Mouse (Mus musculus): ENCODE results near the gene Eri3.

Gene Eri3

DNA sequence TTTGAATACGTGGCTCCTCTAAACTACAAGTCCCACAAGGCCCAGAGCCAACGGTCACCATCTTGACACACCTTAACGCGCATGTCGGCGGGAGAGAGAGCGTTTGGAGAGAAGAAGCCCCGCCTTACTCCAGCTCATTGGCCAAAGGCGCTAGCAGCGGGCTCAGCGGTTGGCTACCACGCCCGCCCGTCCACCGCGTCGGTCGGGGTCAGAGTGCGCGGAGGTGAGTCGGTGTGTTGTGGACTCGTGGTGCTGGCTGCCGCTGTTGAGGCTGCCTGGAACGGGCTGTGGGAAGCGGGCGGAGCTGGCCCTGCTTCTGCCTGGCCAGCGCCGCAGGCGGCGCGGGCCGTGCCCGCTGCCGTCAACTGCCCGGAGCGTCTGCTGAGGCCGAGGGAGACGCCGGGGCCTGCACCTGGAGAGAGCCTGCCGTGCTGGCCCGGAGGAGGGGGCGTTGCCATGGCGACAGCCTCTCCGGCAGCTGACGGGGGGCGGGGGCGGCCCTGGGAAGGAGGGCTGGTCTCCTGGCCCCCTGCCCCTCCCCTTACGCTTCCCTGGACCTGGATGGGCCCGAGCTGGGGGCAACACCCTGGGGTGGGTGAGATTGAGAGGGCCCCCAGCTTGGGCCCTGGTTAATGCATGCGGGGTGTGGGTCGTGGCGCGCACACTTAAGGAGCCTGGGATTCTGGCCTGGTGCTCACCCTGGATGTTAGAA is at the start of gene Eri3:
Eri3 (plus strand) TSS at position 226 of the 712 bp plus-strand sequence.
- POLR2A ChIA-PET, result interaction anchor here in 3 of 4 experiments (0.6 to 3.4 kb wide), 62 partner anchors 8 to 887 kb away, joined by 3 to 15 read pairs (median 4); partner anchors contain the start of genes Armh1 (in 1 of the 3), Cdc20 (in 1 of the 3), Dmap1 (in 1 of the 3) and Prdx1 (in 1 of the 3)
- CTCF ChIA-PET, result interaction anchor here in 2 of 4 experiments (0.6 to 3.3 kb wide), 9 partner anchors 22 to 288 kb away, joined by 3 to 11 read pairs (median 3); no protein-coding TSS in a partner anchor

DNA sequence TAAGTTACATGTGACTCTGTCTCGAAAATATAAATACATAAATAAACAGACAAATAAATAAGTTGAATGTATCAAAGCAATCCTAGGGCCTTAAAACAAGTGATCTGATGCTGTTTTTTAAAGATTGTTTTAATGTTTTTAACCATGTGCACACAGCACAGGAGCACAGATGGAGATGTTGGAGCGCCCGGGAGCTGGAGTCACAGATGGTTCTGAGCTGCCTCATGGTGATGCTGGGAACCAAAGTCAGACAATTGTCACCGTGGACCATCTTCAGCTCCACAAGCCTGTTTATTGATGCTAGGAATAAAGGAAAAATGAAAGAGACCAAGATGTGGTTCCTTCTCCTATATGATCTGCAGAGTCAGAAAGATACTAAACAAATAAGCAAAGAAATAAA is 31.9 kb upstream of the Eri3 start:
- ChIA-PET CTCF (interaction anchor here in 3 of 4 experiments (0.5 to 2.0 kb wide), 5 partner anchors 10 to 249 kb away, joined by 3 to 11 read pairs (median 3); no protein-coding TSS in a partner anchor), POLR2A (no interaction called here)

DNA sequence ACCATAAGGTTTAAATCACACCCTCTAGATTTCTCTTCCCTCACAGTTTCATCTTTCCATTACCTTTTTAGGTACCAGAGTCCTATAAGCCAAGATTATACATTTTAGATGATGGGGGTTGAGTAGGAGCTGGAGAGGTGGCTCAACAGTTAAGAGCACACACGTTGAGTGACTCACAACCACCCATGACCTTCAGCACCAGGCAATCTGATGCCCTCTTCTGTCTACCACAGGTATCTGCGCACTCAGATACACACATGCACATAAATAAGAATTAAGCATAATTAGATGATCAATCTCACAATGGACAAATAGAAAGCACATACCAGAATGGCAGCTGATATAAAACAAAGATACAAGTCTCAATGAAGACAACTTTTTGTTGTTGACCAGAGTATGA is 28.8 kb upstream of the Eri3 start:
- ChIA-PET CTCF (interaction anchor here in 2 of 4 experiments (0.6 to 1.1 kb wide), 2 partner anchors 70 to 197 kb away, joined by 5 to 7 read pairs; no protein-coding TSS in a partner anchor), POLR2A (no interaction called here)

DNA sequence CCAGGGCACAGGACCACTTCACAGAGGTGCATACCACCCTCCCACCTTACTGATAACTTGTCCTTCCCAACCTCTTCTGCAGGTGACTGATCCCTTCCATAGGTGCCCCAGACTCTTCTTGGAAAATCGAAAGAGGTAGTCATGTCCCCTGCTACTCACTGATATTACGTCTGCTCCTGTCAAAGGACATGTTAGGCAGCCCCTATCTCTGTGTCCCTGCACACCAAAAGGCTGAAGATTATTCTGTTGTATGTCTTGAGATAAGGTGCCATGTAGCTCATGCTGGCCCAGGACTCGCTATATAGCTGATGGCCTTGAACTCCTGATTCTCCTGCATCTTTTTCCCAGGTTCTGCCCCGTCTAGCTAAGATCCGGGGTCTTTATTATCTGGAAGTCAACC is 24.2 kb upstream of the Eri3 start:
- ChIA-PET CTCF (interaction anchor here in 2 of 4 experiments (0.6 to 2.5 kb wide), 3 partner anchors 110 to 220 kb away, joined by 3 to 19 read pairs (median 3); no protein-coding TSS in a partner anchor), POLR2A (interaction anchor here in 3 of 4 experiments (0.7 to 1.5 kb wide), 3 partner anchors 9 to 256 kb away, joined by 3 to 4 read pairs (median 3); no protein-coding TSS in a partner anchor)

DNA sequence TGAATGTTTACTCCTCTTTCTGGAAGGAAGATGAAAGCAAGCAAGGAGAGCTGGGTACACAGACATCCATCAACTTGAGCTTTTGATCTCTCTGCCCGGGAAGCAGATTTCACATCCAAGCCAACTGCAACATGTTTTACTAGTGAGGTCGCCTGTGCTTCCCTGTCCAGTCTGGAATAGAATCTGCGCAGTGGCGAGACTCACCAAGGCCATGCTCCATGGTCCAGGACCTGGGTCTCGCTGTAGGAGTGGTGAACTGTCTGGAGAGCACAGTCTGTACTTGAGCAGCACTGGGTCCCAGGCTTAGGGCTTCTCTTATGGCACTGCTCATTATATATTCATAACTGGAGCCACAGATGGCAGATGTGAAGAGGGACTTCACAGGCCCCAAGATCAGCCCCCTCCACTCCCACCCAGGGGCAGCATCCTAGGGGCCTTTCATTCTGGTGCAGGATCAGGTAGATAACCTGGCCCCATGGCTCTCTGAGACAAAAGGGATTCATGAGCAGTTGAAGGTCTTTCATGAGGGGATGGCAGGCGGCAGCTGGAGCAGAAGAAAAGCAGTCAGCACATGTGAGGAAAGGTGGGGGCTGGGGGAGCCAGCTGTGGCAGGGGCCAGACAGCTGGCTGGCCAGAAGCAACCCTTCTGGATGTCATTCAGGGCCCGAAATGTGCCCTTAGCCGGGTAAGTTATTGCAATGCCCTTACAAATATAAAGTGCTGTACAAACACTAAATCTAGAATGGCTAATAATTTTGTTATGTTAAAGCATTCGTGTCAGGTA is 22.9 kb upstream of the Eri3 start:
- POLR2A ChIA-PET, result interaction anchor here in 2 of 4 experiments (1.1 to 1.5 kb wide), 6 partner anchors 8 to 257 kb away, joined by 3 to 5 read pairs (median 4); partner anchors contain the start of gene Eri3 (in 1 of the 2)
- CTCF ChIA-PET, result interaction anchor here (0.6 to 2.6 kb wide), 18 partner anchors 8 to 297 kb away, joined by 3 to 22 read pairs (median 5); no protein-coding TSS in a partner anchor

DNA sequence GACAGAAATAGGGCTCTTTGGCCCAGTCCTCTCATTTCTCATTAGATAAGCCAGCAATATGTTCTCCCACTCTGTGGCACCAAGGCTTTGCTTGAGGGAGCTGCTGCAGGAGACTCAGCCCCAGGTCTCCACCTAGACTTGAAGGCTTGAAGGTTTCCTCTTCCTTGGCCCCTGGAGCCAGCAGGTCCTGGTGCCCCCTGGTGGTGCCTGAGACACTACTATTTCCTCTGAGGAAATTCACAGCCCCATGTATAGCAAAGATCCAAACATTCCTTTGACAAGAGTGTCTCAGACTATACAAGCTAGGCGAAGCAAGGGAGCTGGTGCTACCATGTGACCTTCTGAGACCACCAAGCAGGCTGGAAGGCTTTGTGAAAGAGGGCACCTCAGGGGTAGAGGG is 22.2 kb upstream of the Eri3 start:
- ChIA-PET POLR2A (interaction anchor here in 3 of 4 experiments (0.6 to 1.4 kb wide), 7 partner anchors 22 to 276 kb away, joined by 3 to 9 read pairs (median 3); partner anchors contain the start of gene Eri3 (in 1 of the 3)), CTCF (interaction anchor here (0.5 to 2.6 kb wide), 28 partner anchors 9 to 298 kb away, joined by 3 to 22 read pairs (median 3); partner anchors contain the start of gene Eri3 (in 1 of the 4))

DNA sequence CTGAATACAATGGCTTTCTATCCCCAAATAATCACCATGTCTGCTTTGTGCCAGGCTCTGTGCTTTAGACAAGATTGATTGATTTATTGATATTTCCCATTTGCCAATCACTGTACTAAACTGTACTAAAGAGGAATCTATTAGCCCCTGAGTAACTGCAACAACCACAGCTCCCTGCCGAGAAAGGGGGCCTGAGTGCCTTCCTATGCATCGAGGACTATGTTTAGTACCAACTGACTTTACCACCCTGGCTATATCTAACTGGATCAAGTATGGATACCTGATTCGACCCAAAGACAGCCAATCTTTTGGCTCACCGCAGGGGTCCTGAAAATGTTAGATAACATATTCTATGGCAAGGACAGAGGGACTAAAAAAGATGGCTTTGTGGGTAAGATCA is 20.3 kb upstream of the Eri3 start:
- ChIA-PET POLR2A (interaction anchor here in 2 of 4 experiments (0.5 to 1.4 kb wide), 4 partner anchors 8 to 318 kb away, joined by 3 to 5 read pairs (median 4); no protein-coding TSS in a partner anchor), CTCF (interaction anchor here in 1 of 4 experiments (1.4 kb wide), 1 partner anchor 147 kb away, joined by 3 read pairs; no protein-coding TSS in a partner anchor)

DNA sequence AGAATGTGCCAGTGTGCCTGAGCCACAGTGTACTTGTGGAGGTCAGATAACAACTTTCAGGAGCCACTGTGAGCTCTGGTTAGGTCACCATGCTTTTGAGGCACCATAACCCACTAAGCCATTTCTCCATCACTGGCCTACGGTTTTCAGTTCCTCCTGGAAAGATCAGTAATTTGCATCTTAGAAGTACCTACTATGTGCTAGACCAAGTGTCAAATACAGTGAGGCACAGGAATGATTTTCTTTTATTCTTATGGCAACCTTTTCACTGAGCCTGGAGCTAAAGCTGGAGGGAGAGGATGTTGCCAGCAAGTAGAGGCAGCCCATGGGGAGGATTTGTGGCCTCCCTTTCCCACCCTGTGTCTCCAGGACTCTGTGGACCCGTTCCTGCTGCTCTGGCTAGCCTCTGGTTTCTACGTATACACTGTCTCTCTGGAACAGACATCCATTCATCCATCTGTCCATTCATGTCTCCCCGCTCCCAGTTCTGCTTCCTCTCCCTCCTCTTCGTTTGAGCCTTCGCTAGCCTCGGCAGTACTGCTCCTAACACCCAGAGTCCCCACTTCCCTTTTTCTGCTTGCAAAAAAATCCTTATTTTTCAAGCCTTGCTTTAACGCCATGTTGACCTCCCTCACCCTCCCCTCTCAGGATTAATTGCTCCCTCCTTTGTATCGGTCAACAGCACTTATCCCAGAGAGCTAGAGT is 14.5 kb upstream of the Eri3 start:
- POLR2A ChIA-PET, result interaction anchor here in 1 of 4 experiments (0.6 to 1.2 kb wide), 3 partner anchors 9 to 688 kb away, joined by 3 to 4 read pairs (median 4); no protein-coding TSS in a partner anchor
- CTCF ChIA-PET, result interaction anchor here in 1 of 4 experiments (2.0 to 2.1 kb wide), 2 partner anchors 8 to 212 kb away, joined by 6 to 9 read pairs; no protein-coding TSS in a partner anchor

DNA sequence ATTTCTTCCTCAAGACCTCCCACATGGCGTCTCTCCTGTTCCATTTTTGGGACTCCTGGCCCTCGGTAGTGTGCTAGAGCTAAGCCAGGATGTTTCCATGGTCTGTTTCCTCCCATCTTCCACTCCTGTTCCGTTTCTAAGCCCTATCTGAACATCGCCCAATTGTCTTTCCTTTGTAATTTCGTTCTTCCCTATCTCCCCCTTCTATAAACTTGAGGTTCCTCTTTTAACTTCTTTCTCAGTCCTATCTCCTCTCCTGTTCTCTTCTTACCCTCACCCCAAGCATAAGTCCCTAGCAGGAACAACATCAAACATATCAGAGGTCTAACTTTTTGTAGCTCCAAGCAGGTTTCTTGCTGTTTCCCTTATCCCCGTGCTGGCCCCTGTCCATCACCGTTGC is 13.2 kb upstream of the Eri3 start:
- CTCF ChIA-PET, result interaction anchor here in 2 of 4 experiments (0.7 to 2.1 kb wide), 2 partner anchors 9 to 314 kb away, joined by 3 to 9 read pairs; no protein-coding TSS in a partner anchor

DNA sequence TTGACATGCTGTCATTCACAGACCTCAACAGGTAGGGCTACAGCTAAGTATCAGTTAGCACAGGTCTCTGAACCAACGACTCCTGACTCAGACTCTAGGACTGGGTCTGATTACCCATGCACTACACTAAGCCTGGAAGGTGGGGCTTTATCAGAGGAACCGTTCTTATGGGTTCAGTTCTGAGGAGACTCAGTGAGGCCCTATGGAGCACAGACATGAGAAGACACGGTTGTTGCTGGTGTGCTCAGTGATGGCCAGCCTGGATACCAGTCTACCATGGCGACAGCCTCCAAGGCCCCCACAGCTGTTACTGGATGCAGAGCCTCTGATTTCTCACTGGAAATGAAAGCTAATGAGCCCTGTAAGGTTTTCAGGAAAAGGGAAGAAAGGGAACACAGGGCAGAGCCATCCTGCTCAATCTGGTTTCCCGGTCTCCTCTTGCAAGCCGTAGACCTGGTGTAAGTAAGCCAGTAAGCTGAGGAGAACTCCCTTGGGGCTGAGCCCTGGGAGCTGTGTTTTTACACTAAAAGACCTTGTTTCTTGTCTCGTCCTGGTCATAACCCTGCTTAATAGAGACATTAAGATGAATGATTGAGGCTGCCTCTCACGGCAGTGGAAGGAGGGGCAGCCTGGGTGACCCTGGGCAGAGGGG is 10.7 kb upstream of the Eri3 start:
- CTCF ChIA-PET, result interaction anchor here in 1 of 4 experiments (1.3 kb wide), 1 partner anchor 11 kb away, joined by 3 read pairs; no protein-coding TSS in a partner anchor

More for the DNA sequence above, 13.2 kb upstream of the Eri3 start:
- POLR2A ChIA-PET, result interaction anchor here in 3 of 4 experiments (0.6 to 0.8 kb wide), 4 partner anchors 14 to 73 kb away, joined by 3 to 11 read pairs (median 4); no protein-coding TSS in a partner anchor

DNA sequence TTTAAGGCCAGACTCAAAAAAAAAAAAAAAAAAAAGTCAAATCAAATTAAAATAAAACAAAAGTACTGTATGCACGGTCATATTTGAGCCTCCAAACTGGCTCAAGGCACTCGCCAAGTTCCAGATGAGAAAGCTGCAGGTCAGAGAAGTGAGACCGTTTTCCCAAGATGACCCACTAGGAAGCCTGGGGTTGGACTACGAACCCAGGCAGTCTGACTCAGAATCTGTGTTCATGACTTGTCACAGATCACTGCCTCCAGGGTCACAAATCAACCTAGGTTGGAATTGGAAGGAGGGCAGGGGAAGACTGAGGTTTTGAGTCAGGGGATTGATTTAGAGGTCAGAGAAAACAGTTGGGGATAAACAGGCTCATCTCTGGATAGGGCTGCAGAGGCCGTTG is 9.6 kb upstream of the Eri3 start:
- ChIA-PET CTCF (no interaction called here), POLR2A (interaction anchor here in 2 of 4 experiments (1.1 to 1.6 kb wide), 2 partner anchors 11 to 125 kb away, joined by 3 to 5 read pairs; no protein-coding TSS in a partner anchor)

More for the DNA sequence above, 10.7 kb upstream of the Eri3 start:
- POLR2A ChIA-PET, result interaction anchor here in 2 of 4 experiments (1.6 to 1.8 kb wide), 2 partner anchors 11 to 12 kb away, joined by 5 to 9 read pairs; partner anchors contain the start of gene Eri3 (in 1 of the 2)

DNA sequence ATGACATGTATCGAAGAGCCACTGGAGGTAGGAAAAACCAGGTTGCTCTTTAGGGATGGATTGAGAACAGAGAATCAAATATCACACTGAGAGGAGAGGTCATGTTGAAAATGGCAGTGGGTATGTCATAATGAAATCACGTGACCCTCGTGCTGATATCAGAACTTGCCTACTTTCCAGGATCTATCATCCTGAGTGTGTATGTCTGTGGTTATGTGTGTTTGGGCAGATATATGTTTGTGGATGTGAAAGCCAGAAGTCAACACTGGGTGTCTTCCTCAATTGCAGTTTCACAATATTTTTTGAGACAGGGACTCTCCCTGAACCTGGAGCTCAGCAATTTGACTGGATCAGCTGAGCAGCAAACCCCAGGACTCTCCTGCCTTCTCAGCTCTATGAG is 4.7 kb upstream of the Eri3 start:
- ChIA-PET CTCF (no interaction called here), POLR2A (interaction anchor here in 2 of 4 experiments (0.6 to 1.4 kb wide), 3 partner anchors 9 to 255 kb away, joined by 3 read pairs; no protein-coding TSS in a partner anchor)

DNA sequence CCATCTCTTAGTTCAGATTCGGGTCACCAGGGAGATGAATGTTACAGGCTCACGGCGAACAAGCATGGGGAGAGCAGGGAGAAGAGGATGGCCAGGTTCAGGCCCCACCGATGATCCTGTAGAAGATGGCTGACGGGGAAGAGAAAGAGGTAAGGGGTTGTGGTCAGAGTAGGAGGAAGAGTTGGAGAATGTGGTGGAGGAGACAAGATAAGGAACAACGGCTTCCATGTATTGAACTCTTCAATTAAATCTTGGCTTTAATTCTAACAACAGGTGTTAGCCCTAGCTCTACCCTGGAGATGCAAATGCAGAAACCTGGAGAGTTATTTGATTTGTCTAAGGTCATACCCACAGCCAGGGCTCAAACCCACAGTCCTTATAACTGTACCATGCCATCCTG is 3.5 kb upstream of the Eri3 start:
- CTCF ChIA-PET, result no interaction called here
- POLR2A ChIA-PET, result no interaction called here

DNA sequence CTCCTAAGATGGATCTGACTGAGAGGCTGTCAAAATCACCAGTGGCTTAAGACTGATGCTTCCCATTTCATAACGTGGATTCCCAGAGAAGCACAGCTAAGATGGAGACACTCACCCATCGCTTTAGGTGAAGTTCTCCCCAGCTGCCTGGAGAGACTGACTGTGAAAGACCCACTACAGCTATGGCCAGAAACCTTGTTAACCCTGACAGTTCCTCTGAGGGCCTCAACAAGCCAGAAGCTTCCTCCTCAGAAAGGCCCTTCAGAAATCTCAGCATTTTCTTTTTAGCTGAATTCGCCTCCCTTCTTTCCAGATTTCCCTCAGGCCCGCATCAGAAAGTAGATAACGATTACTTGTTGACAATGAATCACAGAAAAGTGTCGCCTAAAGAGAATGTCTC is 589 bp upstream of the Eri3 start:
- ChIA-PET POLR2A (interaction anchor here in 3 of 4 experiments (0.6 to 3.4 kb wide), 46 partner anchors 9 to 887 kb away, joined by 3 to 15 read pairs (median 4); partner anchors contain the start of genes Armh1 (in 1 of the 3), Cdc20 (in 1 of the 3), Dmap1 (in 1 of the 3) and Tmem53 (in 1 of the 3)), CTCF (interaction anchor here in 2 of 4 experiments (0.6 to 3.3 kb wide), 4 partner anchors 161 to 282 kb away, joined by 3 to 11 read pairs (median 4); no protein-coding TSS in a partner anchor)

DNA sequence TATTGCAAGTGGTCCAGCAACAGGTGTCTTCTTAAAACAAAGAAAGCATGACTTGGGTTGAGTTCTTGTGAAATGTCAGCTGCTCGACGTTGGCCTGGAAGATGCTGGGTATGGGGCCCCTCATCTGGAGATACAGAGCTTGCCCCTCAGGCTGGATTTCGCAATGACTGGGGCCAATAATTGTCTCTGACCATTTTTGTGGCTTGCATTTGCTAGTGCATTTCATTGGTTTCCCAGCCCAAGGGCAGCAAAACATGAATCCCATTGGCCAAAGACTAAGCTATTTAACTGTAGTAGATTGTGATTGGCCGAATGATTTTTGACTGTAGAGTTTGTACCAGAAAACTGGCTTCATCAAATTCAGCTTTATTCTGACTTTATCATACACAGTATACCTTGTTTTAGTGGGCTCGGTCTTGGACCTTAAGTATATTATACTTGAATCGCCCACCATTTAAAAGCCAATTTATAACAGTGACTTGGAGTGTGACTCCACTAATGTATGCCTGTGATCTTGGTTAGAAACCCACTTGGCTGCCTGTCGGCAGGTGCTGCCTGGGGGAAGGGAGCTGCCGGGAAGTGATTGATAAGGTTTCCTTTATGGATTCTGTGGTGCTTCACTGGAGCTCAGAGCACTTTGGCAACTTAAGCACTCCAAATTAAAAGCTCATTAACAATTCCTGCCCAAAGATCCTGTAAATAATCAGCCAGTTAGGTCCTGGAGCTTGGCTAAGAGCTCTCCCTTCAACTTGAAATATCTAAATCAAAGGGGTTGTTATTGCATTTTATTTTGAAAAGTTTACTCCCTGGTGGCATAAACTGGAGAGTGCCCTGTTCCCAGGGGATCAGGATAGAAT is 1.2 kb downstream of the Eri3 start:
- CTCF ChIA-PET, result interaction anchor here in 2 of 4 experiments (0.6 to 3.3 kb wide), 7 partner anchors 9 to 724 kb away, joined by 3 to 11 read pairs (median 3); no protein-coding TSS in a partner anchor
- POLR2A ChIA-PET, result interaction anchor here in 3 of 4 experiments (0.6 to 3.4 kb wide), 40 partner anchors 9 to 866 kb away, joined by 3 to 15 read pairs (median 4); partner anchors contain the start of genes Armh1 (in 1 of the 3), Dmap1 (in 1 of the 3), Prdx1 (in 1 of the 3) and Tmem53 (in 1 of the 3)
